Mouse (Mus musculus) cerebellum, adult 8-10 months (tissue): ENCODE results near the gene Ankrd50.

ENCODE experiments used
- DNase-seq: peaks from one replicate; pipeline ENCODE4 v3.0.0; 2022

The Ankrd50 gene

GRCm38 (mm10) chr3:38484191-38485106, at the start of gene Ankrd50:
Ankrd50 (minus strand) TSS chr3:38484844.
- DNase-seq = peak; percentile 100

DNA sequence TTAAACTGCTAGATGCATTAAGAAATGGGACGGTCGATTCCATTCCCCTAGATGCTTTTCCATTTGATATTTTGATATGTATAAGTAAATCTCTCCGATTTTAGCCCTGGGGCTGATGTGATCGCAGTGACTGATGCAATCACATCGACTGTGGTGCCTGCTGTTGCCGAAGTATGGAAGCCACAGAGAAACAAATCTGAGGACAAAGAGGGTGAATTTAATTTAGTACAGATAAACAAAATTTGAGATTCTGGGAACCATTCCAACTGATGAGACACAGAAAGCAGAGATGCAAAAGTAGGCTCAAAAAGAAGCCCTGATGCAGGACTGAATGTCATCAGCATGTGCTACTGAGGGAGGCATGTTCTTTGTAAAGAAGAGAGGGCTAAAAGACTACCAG, 49.6 kb upstream of the Ankrd50 start:
- DNase-seq = no peak

DNA sequence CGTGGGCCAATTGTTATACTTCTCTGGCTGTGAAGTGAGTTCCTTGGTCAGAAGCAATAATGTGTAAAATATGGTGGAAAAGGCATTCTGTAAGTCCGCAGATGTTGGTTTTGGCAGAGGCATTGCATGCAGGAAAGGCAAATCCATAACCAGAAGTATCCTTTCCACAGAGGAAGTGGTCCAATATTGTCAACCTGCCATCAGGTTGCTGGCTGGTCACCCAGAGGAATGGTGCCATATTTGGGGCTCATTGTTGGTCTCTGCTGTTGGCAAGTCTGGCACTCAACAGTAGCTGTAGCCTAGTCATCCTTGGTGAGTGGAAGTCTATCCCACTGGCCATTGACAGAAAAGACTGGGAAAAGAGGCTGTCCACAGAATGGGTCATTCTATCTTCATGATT, 35.8 kb upstream of the Ankrd50 start:
- DNase-seq = no peak

GRCm38 (mm10) chr3:38519971-38520370, 35.3 kb upstream of the Ankrd50 start:
- DNase-seq = no peak

GRCm38 (mm10) chr3:38503606-38504005, 19.0 kb upstream of the Ankrd50 start:
- no peak for DNase-seq

- no peak for DNase-seq
Observed at GRCm38 (mm10) chr3:38502156-38502555, 17.5 kb upstream of the Ankrd50 start.

GRCm38 (mm10) chr3:38501739-38502138, 17.1 kb upstream of the Ankrd50 start:
- DNase-seq = no peak

GRCm38 (mm10) chr3:38501316-38501715, 16.7 kb upstream of the Ankrd50 start:
- DNase-seq = no peak

DNA sequence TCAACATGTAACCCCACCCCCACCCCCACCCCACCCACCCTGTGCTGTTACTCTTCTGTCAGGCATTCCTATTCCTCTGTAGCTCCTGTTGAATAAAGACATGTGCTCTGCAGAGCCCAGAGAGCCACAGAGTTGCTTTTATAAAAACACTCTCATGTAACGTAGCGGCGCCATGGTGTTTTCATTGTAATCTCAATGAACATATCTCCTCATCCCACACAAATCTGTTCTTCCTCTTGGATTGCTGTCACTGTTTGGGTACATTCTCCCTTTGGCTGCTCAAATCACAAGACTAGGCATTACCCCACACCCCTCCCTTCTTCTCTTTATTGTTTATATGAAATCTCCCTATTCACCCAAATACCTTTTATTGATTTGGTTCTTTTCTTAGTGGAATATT, 13.9 kb upstream of the Ankrd50 start:
- DNase-seq = no peak

DNA sequence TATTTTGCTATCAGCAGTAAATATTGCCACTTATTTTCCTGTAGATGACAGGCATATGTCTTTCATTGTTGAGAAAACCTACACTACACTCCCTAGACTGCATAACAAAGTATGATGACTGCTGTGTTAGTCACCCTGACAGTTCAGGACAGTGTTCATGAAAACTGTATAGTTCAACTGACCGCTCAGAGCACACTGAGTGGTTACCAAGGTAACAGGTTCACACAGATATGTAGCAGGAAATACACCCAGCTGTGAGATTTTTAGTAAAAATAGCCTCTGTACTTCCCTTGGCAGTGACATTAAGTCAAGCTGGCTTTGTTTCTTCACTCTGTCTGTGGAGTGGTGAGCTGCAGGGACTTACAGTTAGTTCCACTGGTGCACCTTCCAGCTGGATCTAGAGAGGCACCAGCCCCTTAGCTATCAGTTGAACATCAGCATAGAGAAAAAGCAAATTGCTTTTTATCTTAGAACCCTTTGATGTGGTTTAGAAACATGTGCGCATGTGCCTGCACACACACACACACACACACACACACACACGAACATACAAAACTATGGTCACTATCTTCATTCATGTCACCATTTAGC, 12.2 kb upstream of the Ankrd50 start:
- DNase-seq = no peak

DNA sequence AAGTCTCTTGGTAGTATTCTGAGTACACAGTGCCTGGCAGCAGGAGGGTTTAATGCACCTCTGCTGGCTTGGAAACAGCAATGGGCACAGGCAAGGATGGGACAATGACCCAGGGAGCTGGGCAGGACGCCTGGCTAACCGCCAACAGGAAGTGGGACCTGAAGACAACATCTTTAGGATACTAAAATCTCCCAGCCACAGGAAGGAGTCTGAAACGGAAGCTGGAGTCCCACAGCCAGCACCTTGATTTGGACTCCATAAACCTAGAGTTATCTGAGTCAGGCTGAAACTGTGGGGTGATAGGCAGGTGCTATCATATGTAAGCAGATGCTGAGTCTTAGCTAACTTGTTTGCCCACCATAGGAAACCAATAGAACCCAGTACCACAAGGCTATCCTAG, 7.1 kb upstream of the Ankrd50 start:
- no peak for DNase-seq

DNA sequence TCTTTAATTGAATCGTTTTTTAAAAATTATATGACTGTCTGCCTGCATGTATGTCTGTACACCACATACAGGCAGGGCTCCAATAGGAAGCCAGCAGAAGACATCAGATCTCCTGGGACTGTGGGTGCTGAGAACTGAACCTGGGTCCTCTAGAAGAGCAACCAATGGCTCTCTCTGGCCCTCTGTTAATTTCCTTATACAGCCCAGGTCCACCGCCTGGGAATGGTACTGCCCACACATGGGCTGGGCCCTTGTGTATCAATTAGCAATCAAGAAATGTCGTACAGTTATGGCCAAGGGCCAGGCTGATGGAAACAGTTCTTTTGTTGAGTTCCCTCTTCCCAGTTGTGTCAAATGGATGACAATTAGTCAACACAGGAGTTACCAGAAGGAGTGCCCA, 6.6 kb upstream of the Ankrd50 start:
- no peak for DNase-seq

DNA sequence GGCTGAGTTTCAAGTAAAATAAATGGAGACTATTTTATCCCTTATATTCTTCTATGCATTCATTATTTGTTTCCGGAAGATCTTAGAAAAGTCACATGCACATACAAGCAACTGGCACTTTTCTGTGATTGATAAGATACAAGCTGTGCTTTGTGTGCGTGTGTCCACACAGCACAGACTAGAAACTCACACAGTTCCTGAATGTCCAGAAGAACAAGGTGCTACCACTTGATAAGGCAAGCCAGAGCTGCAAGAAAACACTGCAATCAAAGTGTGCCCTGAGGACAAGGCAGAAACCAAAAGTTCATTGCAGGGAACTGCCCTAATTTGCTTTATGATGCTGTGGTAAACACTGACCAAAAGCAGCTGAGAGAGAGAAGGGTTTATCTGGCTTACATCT, 6.1 kb upstream of the Ankrd50 start:
- DNase-seq = no peak

DNA sequence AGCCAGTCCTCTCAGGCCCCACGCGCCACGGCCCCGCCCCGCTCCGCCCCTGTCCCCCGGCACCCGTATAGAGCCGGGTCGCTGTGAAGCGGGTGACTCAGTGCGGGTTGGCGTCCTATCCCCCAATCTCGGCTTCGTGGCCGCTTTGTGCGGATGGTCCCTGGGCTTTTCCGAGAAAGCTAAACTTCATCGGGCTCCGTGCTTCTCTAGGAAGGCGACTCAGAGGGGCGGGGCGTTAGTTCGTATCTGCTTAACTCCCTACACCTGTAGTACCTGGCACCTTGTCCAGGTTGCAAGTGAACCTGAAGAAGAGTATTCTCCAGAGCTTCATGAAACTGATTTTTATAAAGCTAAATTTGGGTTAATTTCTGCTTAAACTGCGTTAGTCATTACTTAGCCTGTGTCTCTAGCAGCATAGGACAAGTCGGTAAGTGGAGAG, 482 bp upstream of the Ankrd50 start:
- no peak for DNase-seq

DNA sequence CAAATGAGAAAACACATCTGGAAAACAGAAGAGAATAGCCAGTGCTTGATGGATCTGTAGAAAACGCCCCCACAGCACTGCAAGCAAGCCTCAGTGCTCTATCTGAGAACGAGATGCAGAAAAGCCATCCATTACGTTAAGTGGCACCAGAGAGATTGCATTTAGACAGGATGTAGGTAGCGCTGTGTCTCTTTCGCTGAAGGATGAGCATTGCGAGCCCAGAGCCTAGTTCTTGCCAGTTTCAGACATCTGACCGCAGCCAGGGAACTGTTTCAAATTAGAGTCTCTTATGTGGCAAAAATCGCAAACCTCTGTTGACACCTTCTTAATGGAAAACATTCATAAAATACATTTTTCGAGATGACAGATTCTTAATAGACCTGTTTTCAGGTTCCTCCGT, 1.1 kb downstream of the Ankrd50 start:
- DNase-seq = no peak

DNA sequence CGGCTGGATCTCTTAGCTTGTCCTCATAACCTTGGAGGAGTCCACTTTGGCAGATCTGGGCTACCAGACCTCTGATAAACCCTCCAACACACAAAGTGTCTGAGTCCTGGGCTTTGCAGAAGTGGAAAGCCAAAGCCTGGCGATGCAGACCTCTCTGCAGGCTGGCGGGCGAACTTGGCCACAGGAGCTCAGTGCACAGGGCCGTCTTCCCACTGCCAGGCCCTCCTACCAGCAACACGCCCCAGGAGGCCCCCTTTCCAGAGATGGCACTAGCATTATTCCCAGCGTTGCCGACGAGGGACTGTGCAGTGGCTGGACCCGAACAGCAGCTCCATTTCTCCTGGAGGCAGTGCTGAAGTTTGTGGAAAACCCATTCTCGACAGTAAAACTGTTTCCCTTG, 1.9 kb downstream of the Ankrd50 start:
- DNase-seq = peak; percentile 31

GRCm38 (mm10) chr3:38481106-38481505, 3.5 kb downstream of the Ankrd50 start:
- DNase-seq = no peak

DNA sequence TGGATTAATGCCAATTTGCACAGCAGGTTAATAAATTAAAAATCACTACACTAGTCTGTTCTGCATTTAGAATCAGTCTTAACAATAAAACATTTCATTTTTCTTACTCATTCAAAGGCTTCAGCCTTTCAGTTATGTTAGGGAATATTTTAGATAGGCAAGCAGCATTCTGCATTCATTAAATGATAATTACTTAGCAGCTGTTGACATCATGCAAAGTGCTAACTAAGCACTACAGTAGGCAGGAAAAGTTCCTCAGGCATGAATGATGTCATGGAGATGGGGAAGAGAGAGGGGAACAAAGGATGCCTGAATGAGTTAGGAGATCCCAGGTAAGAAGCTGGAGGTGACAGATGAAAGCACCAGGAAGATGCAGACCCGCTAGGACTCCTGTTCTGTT, 6.7 kb downstream of the Ankrd50 start:
- DNase-seq = no peak

DNA sequence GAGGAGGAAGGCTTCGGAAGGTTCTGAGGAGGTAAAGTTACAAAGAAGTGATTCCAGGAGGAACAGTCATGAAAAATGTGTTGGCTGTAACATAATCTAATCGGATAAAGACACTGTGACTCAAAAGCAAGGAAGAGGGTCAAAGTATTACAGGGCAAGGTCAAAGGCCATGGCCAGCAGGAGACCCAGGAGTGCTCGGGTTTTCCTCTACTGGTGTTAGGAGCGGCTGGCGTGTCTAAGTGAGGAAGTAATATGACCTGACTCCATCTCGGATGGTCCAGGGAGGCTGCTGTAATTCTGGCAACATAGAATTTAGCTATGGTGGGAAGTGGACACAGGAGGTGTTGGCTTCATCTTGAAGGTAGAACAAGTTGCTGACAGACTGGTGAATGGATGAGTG, 9.1 kb downstream of the Ankrd50 start:
- DNase-seq = no peak

- DNase-seq = no peak
Observed at GRCm38 (mm10) chr3:38473138-38473537, 11.5 kb downstream of the Ankrd50 start.

DNA sequence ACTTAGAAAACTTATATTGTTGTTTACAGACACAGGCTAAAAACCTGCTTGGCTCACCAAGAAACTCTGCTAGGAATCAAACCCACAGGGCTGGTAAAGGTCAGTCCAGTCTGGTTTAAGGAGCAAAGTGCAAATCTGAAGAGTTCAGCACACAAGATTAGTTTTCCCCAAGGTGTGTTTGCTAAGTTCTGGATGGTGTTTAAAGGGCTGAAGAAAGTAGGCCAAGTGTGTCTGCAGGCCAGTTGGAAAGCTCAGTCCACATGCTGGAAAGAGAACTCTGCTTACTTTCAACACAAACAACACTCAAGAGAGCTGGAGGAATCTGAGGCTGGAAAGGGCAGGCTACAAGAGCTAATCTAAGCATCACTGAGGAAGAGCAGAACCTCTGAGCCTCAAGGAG, 13.1 kb downstream of the Ankrd50 start:
- DNase-seq = no peak

DNA sequence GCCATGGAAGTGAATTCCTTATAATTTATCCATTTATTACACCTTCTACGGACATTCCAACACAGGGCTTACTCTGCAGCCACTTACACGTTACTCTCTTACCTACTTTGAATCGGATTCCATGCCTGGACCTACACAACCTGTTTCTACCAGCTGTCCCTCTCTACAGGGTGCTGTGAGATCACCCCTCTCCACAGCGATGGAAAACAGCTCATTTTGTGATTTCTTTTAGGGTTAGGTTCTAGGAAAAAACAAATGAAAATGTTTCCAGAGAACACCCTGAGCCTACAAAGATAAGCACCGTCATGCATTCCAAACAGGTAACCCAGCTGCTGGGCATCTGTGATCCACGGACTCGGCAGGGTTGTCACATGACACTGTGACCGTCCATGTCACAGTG, 16.5 kb downstream of the Ankrd50 start:
- DNase-seq = peak; percentile 60

DNA sequence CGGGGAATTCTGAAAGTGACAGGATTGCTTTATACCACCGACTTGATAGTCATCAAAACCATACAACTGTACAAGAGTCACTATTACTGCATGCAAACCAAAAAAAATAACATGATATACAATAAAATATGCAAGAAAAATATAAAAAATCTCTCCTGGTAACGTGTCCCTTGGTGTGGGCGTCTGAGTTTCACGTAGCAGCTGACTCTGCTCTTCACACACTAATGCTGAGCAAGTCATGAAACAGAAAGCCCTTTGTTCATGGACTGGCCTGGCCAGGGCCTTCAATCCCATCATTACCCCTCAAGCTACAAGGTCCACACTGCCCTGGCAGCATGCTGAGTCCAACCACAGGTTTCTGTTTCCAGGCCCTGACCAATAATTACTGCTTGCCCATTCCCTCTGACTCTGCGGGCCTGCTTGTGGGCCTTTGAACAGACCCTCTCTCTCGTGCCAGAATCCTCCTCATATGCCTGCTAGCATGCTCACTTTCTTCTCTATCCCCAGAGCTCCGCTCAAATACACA, 17.7 kb downstream of the Ankrd50 start:
- no peak for DNase-seq

DNA sequence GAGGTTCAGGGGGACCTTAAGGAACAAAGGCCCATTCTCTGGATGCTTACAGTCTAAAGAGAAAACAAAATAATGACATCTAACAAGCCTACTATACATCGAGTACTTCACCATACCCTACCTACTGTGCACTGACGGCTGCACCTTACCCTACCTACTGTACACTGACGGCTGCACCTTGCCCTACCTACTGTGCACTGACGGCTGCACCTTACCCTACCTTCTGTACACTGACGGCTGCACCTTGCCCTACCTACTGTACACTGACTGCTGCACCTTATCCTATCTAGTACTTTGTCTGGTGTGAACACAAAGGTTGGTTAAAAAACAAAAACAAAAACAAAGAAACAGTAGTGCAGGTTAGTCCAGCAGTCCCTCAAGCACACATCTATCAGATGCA, 18.5 kb downstream of the Ankrd50 start:
- DNase-seq = no peak
